Mouse (Mus musculus): ENCODE results near the gene Setdb2. TPM values are rescaled to one million over a fixed set of nuclear protein-coding genes. Genes with fewer than 3 reads are reported as not detected.

The Setdb2 gene
- polyA plus RNA-seq, 1 experiment from 2014 or later: 9.2 TPM

Other genes starting within 250 kb of the Setdb2 start
- 36.1 and 63.3 TPM in 2 replicates for gene Rcbtb1, start 239.7 kb downstream of the Setdb2 start, polyA plus RNA-seq (2016; fragmentation: Nextera tagmentation; extraction: Ambion mirVana)
- not detected in 2 replicates for gene Gm6904, start 180.7 kb downstream of the Setdb2 start, polyA plus RNA-seq (2016; fragmentation: Nextera tagmentation; extraction: Ambion mirVana)
- not detected in 2 replicates for gene Phf11a, start 143.4 kb downstream of the Setdb2 start, polyA plus RNA-seq (2016; fragmentation: Nextera tagmentation; extraction: Ambion mirVana)
- gene Phf11b, start 99.5 kb downstream of the Setdb2 start, polyA plus RNA-seq (2016; fragmentation: Nextera tagmentation; extraction: Ambion mirVana): 0.27 TPM in 1 of 2 replicates, not detected in the other
- 0.21 and 0.28 TPM in 2 replicates for gene Phf11d, start 75.4 kb downstream of the Setdb2 start, polyA plus RNA-seq (2016; fragmentation: Nextera tagmentation; extraction: Ambion mirVana)
- 0.49 and 0.54 TPM in 2 replicates for gene Phf11c, start 45.5 kb downstream of the Setdb2 start, polyA plus RNA-seq (2016; fragmentation: Nextera tagmentation; extraction: Ambion mirVana)
- gene Cab39l, start 88 bp upstream of the Setdb2 start, polyA plus RNA-seq (2016; fragmentation: Nextera tagmentation; extraction: Ambion mirVana): 33.1 and 37.8 TPM in 2 replicates
- gene Cdadc1, start 157.1 kb upstream of the Setdb2 start, polyA plus RNA-seq (2016; fragmentation: Nextera tagmentation; extraction: Ambion mirVana): 25.7 and 28.0 TPM in 2 replicates
- gene Shisa2, start 184.4 kb upstream of the Setdb2 start, polyA plus RNA-seq (2016; fragmentation: Nextera tagmentation; extraction: Ambion mirVana): 9.4 and 23.6 TPM in 2 replicates

Measured in heart, embryonic 10.5 days (tissue).